Mouse (Mus musculus) midbrain, embryonic 11.5 days (tissue): ENCODE results near the gene Nup133. TPM values are rescaled to one million over a fixed set of nuclear protein-coding genes. Genes with fewer than 3 reads are reported as not detected.

Source experiments
- ATAC-seq: fragments of 200-750 bp; cut with Nextera tagmentation; 2 replicates; pipeline ENCODE4 v1.8.0; 2017; ENCODE audit warnings: moderate TSS enrichment, moderate library complexity; ENCODE audit not compliant: low FRiP score
- DNase-seq: peaks from one replicate; pipeline ENCODE4 v3.0.0; 2015; ENCODE audit warnings: low spot score; ENCODE audit errors: missing footprints
- H3K27ac ChIP-seq: fragments of 300-500 bp; sonication (generic); 2 replicates; pipeline ENCODE4 v1.5.1; 2014; ENCODE audit warnings: low read depth, low read length
- H3K27me3 ChIP-seq: fragments of 300-500 bp; sonication (generic); 2 replicates; pipeline ENCODE4 v1.6.1; 2014; ENCODE audit warnings: mild to moderate bottlenecking, low read length, moderate library complexity, mixed read lengths; ENCODE audit not compliant: control insufficient read depth, insufficient read depth
- H3K36me3 ChIP-seq: fragments of 300-500 bp; sonication (generic); 2 replicates; pipeline ENCODE4 v1.6.1; 2014; ENCODE audit warnings: mild to moderate bottlenecking, low read length, moderate library complexity, mixed read lengths; ENCODE audit not compliant: control insufficient read depth, insufficient read depth
- H3K4me1 ChIP-seq: fragments of 300-500 bp; sonication (generic); 2 replicates; pipeline ENCODE4 v1.6.1; 2014; ENCODE audit warnings: low read length; ENCODE audit not compliant: control insufficient read depth, insufficient read depth
- H3K4me2 ChIP-seq: fragments of 300-500 bp; sonication (generic); 2 replicates; pipeline ENCODE4 v1.6.1; 2014; ENCODE audit warnings: mild to moderate bottlenecking, moderate library complexity
- H3K4me3 ChIP-seq: fragments of 300-500 bp; sonication (generic); 2 replicates; pipeline ENCODE4 v1.5.1; 2014; ENCODE audit warnings: low read depth, low read length
- H3K9ac ChIP-seq: fragments of 300-500 bp; sonication (generic); 2 replicates; pipeline ENCODE4 v1.6.1; 2014; ENCODE audit warnings: low read length
- H3K9me3 ChIP-seq: fragments of 300-500 bp; sonication (generic); 2 replicates; pipeline ENCODE4 v1.6.1; 2016; ENCODE audit warnings: low read length; ENCODE audit not compliant: control insufficient read depth
- WGBS: fragments of 180-500 bp; shearing (Covaris S2); extraction: QIAGEN DNeasy Blood & Tissue Kit; methylation state at CpG from one replicate; pipeline ENCODE4 v1.1.7; 2014; 5-methylcytosine and 5-hydroxymethylcytosine counted together
- polyA plus RNA-seq: library from polyadenylated mRNA; unstranded; fragments of >200 nt; fragmentation: Nextera tagmentation; extraction: Ambion mirVana; gene quantifications from 2 replicates; pipeline ENCODE4 v1.2.1, GENCODE M21; 2014

Nup133 gene
- polyA plus RNA-seq: 54.2 and 61.7 TPM in 2 replicates

DNA sequence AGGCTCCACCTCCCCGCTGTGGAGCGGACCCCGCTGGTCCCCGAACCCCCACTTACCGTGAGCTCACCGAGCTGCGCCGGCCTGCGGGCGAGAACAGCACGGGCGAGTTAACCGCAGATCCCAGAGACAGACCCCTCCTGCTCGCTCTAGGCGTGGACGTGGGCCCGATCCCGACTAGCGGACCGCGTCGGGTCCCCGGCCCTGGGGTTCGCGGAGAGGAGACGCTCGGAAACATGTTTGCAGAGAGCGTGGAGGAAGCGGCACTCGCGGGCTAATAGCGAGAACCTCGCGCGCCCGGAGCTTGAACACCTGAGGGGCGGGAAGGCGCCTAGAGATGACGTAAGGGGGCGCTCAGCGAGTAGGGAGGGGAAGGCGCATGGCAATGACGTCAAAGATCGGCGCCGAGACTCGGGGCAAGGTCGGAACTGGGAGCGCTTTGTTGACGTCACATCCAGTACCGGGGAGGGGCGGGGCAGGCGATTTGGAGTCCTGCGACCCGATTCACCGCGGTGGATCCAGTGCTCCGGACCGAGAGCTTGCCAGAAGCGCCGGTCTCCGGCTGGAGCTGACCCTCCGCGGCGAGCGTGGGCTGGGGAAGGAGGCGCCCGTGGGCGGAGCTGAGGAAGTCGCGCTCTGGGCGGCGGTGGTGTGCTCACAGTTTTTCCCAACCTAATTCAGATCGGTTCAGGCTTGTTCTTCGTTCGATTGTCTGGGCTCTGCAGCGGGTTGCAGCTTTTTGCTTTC, at the start of gene Nup133:
Nup133 (minus strand) TSS at position 324 of the 744 bp plus-strand sequence.
- peak; percentile 100 for DNase-seq
- Histone ChIP-seq H3K36me3 (0 out of 2 replicates have a peak, but pooled peaks cover 5% of the 10 kb centered on the region), H3K4me1 (peaks cover 10% of the 10 kb centered on the region), H3K4me3 (peak within 1 kb of the TSS; percentile 95), H3K27me3 (no peaks in the 10 kb centered on the region), H3K9ac (peak within 1 kb of the TSS; percentile 81), H3K4me2 (peak within 1 kb of the TSS; percentile 83), H3K27ac (no peak within 1 kb of the TSS), H3K9me3 (no peaks in the 10 kb centered on the region)
- under 1% methylated on average over 77 of the region's 77 CpGs for WGBS
- peak; percentile 90 for ATAC-seq

DNA sequence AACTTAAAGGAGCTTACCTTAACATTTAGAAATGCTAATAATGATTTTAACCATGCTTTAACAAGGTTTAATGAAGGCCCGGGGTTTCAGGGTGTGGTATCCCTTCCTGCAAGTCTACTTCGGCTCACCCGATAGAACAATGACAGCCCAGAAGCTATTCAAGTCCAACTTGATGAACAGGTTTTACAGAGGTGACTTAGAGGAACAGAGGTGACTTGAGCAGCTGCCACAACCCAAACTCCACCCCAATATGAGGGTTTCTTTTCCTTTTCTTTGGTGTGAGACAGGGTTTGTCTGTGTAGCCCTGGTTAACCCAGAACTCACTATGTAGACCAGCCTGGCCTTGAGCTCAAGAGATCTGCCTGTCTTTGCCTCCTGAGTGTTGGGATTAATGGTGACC, 44.9 kb upstream of the Nup133 start:
- ATAC-seq (no peak), DNase-seq (no peak)
- no peaks in the 10 kb centered on the region; the same call in 1 of the 2 replicates for H3K36me3 ChIP-seq
- H3K4me3 ChIP-seq: no peak overlapping the region
- no peak overlapping the region for H3K27ac ChIP-seq
- 94% methylated on average over 3 of the region's 3 CpGs for WGBS
- no peaks in the 10 kb centered on the region for H3K9me3 ChIP-seq
- no peaks in the 10 kb centered on the region for H3K4me1 ChIP-seq
- H3K9ac ChIP-seq: no peak overlapping the region
- no peak overlapping the region for H3K4me2 ChIP-seq
- no peaks in the 10 kb centered on the region for H3K27me3 ChIP-seq

DNA sequence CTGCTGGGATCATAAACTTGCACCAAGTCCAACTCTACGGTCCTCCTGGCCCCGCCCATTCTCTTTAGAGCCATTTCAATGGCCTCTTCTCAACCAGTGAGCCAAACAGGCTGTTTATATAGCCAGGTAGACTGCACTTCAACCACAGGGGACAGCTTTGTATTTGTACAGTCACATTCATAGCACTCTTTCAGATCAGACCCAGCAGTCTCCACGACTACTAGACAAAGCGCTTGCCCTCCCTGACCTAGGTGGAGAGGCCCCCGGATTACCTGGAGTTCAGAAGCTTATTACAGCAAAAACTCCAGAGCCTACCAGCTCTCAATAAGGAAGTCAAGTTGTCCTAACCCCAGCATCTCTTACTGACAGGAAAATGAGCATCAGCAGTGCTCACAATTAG, 44.5 kb upstream of the Nup133 start:
- no peaks in the 10 kb centered on the region for H3K4me1 ChIP-seq
- no peaks in the 10 kb centered on the region for H3K27me3 ChIP-seq
- H3K4me2 ChIP-seq: no peak overlapping the region
- no peak overlapping the region for H3K27ac ChIP-seq
- H3K9me3 ChIP-seq: no peaks in the 10 kb centered on the region
- DNase-seq: no peak
- WGBS: 93% methylated on average over 5 of the region's 5 CpGs
- no peak overlapping the region for H3K4me3 ChIP-seq
- no peaks in the 10 kb centered on the region; the same call in 1 of the 2 replicates for H3K36me3 ChIP-seq
- H3K9ac ChIP-seq: no peak overlapping the region
- no peak for ATAC-seq

DNA sequence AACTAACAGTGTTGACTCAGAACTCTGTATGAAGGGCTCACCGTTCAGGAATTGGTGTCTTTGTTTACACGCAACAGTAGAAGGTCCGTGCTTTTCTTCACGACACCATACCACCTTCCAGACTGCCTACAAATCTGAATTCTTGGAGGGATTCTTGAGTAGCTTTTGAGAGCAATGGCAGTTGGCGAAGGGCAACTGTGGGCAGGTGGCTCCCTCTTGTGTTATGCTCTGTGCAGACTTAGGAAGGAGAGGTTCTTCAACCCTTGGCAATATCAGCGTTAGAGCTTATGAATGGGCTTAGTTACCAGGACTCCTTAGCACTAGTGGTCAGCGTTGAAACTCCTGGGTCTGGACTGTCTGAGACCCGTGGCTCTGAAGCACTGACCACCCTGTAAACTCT, 43.5 kb upstream of the Nup133 start:
- Histone ChIP-seq H3K9ac (no peak overlapping the region), H3K4me3 (no peak overlapping the region), H3K4me2 (no peak overlapping the region), H3K27me3 (no peaks in the 10 kb centered on the region), H3K9me3 (no peaks in the 10 kb centered on the region), H3K4me1 (no peaks in the 10 kb centered on the region), H3K27ac (no peak overlapping the region), H3K36me3 (no peaks in the 10 kb centered on the region; the same call in 1 of the 2 replicates)
- ATAC-seq: no peak
- WGBS: 89% methylated on average over 8 of the region's 8 CpGs
- DNase-seq: no peak

DNA sequence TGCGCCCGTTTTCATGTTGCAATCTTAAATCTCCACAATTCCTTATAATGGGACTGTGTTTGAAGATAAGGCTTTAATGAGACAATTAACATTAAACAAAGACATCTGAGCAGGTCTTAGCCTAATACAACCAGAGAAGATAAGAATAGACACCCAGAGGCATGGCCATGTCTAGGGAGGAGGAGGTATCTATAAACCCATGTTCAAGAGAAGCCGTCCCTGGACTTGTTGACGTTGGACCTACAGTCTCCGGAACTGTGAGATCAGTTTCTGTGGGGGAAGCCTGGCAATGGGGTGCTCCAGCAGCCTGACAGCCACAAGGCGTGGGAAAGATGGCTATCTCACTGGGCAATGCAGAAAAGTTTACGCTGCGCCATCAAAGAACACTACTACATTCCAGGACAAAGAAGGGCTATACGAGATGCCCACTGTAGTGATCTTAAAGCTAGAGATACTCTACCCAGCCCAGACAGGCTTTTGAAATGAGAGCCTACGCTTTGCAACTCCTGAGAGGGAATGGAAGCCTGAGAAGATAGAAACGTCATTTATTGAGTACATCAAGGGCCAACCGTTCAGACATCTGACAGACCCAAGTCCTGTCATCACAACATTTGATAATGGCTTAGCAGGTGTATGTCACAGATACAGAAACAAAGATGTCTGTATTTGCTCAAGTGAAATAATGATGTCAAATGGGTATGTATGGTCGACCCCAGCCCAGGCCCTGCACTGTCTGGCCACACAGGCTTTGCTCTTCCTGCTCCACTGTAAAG, 41.4 kb upstream of the Nup133 start:
- no peak overlapping the region for H3K4me2 ChIP-seq
- DNase-seq (no peak), ATAC-seq (no peak)
- no peak overlapping the region for H3K4me3 ChIP-seq
- 89% methylated on average over 13 of the region's 13 CpGs for WGBS
- H3K27me3 ChIP-seq: no peaks in the 10 kb centered on the region
- no peak overlapping the region for H3K9ac ChIP-seq
- H3K36me3 ChIP-seq: no peaks in the 10 kb centered on the region; the same call in 1 of the 2 replicates
- H3K27ac ChIP-seq: no peak overlapping the region
- no peaks in the 10 kb centered on the region for H3K9me3 ChIP-seq
- no peaks in the 10 kb centered on the region for H3K4me1 ChIP-seq

DNA sequence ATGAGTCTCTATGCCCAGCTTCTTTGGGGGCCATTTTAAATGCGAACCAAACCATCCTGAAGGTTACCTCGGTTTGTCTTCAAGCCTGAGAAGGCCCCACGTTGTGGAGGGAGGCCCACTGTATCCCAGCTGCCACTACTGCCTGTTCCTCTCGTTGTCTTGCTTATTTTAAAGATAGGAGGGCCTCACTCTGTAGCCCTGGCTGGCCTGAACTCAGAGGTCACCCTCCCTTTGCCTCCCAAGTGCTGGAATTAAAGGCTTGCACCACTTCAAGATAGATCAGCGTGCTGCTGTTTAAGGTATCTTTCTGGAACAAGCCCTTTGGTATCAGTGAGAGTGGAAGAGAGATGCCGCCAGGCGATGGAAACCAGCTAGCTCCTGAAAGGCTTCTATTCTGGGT, 40.1 kb upstream of the Nup133 start:
- WGBS: 81% methylated on average over 7 of the region's 7 CpGs
- Histone ChIP-seq H3K4me2 (no peak overlapping the region), H3K4me1 (no peaks in the 10 kb centered on the region)

DNA sequence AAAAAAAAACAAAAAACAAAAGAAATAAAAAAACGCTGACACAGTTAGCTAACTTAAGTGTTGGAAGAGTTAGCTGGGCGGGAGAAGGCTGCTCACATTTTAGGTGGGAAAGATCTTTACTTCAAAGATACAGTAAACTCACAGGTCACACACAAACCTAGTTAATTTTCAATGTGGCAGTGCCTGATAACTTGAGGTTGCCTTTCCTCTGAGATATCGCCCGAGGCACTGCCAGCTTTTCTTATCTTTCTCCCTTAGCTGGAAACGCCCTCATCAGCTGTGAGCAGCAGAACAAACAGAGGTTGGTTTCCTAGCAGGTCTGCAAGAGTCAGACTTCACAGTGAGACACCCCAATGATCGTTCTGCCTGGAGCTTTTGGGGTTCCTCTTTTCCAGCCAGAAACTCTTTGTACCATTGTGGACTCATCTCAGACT, 39.6 kb upstream of the Nup133 start:
- no peak for DNase-seq
- Histone ChIP-seq H3K9ac (no peak overlapping the region), H3K36me3 (no peaks in the 10 kb centered on the region), H3K9me3 (no peaks in the 10 kb centered on the region), H3K4me1 (no peaks in the 10 kb centered on the region), H3K4me2 (no peak overlapping the region), H3K4me3 (no peak overlapping the region), H3K27ac (no peak overlapping the region; the same call in 1 of the 2 replicates), H3K27me3 (no peaks in the 10 kb centered on the region)
- no peak for ATAC-seq
- 79% methylated on average over 6 of the region's 6 CpGs for WGBS

More for the DNA sequence above, 40.1 kb upstream of the Nup133 start:
- Histone ChIP-seq H3K9me3 (no peaks in the 10 kb centered on the region), H3K4me3 (no peak overlapping the region), H3K27ac (no peak overlapping the region; the same call in 1 of the 2 replicates), H3K9ac (no peak overlapping the region), H3K36me3 (no peaks in the 10 kb centered on the region), H3K27me3 (no peaks in the 10 kb centered on the region)
- no peak for DNase-seq
- ATAC-seq: no peak

DNA sequence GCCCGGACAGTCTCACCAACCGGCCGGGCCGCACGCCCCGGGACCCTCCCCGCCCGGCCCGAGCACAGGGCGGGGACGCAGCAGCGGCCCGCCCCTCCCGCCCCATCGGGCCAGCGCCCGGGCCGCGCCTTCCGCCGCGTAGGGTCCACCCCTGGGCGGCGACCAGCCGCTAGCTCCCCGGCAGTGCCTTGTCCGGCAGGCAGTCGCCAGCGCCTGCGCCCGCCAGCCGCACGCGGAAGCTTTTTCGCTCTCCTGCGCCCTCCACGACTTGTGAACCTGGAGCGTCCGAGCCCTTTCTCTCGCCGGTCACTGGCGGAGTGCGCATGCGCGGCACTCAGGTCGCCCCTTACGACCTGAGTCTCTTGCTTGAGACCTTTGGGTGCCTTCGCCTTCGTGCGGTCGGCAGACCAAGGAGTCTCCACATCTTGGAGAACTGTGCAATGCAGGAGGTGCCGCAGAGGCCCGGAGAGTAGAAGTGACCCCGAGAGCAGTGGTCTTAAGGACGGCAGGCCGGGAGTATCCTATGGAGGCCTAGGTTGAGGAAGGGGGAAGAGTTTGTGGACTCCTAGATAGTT, 33.8 kb upstream of the Nup133 start, which contains the start of gene Abcb10:
Abcb10 (minus strand) TSS at position 297 of the 575 bp plus-strand sequence.
- WGBS: under 1% methylated on average over 49 of the region's 56 CpGs
- peak within 1 kb of the TSS; percentile 82 for H3K9ac ChIP-seq
- peak; percentile 99 for DNase-seq
- peak within 1 kb of the TSS; percentile 84 for H3K4me3 ChIP-seq
- ATAC-seq: peak; percentile 92
- peak within 1 kb of the TSS; percentile 70 for H3K27ac ChIP-seq
- no peaks in the 10 kb centered on the region; the same call in 1 of the 2 replicates for H3K27me3 ChIP-seq
- H3K9me3 ChIP-seq: no peaks in the 10 kb centered on the region
- H3K4me1 ChIP-seq: peaks cover 5% of the 10 kb centered on the region; the same call in 1 of the 2 replicates
- no peaks in the 10 kb centered on the region for H3K36me3 ChIP-seq
- peak within 1 kb of the TSS; percentile 95 for H3K4me2 ChIP-seq
